Mouse (Mus musculus): Measurements from ENCODE around the gene Cep57l1. TPM values are rescaled to one million over a fixed set of nuclear protein-coding genes. Genes with fewer than 3 reads are reported as not detected.
A peak's percentile ranks its signal among the peaks of the same experiment; 100 is the strongest.

The Cep57l1 gene
- polyA plus RNA-seq, 1 experiment from 2014 or later = 6.3 TPM

DNA sequence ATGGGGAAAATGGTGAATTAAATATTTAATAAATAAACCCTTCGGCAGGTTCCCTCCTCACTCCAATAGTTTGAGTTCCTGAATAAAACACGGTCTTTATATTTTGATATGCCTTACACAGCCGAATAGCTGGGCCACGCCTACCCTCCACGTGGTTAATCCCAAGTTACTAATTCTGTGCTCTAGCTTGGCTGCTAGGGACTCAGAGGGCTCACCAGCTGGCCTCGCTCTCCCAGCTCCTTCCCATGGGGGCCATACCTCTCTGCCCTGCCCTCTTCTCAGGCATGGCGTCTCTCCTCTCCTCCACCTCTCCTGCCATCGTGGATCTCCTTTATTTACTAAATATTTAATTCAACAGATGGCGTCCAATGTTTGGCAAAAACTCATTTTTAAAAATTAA lies 83.5 kb downstream of the Cep57l1 start:
- ATAC-seq (no peak), DNase-seq (no peak)
- Histone ChIP-seq H3K4me3 (ENCODE audit: low read depth, low read length) (no peak overlapping the region), H3K36me3 (replicated peaks; ENCODE audit: insufficient read depth, low read length) (peaks cover 14% of the 10 kb centered on the region), H3K4me1 (ENCODE audit: insufficient read depth) (no peaks in the 10 kb centered on the region), H3K27ac (ENCODE audit: low read depth) (no peak overlapping the region), H3K4me2 (ENCODE audit: low read depth, low read length) (no peak overlapping the region), H3K27me3 (ENCODE audit: insufficient read depth, low read length) (no peaks in the 10 kb centered on the region), H3K9me3 (ENCODE audit: low read length) (peaks cover 4% of the 10 kb centered on the region; the same call in 1 of the 2 replicates), H3K9ac (replicated peaks) (no peak overlapping the region)
- 83% methylated on average over 9 of the region's 9 CpGs for WGBS (ENCODE audit: insufficient replicate concordance)
- TF ChIP-seq CTCF (IDR thresholded peaks at IDR 0.05; ENCODE audit: low read depth) = no peak
- no peak for TF ChIP-seq EP300 (IDR thresholded peaks at IDR 0.05; ENCODE audit: low read depth)

DNA sequence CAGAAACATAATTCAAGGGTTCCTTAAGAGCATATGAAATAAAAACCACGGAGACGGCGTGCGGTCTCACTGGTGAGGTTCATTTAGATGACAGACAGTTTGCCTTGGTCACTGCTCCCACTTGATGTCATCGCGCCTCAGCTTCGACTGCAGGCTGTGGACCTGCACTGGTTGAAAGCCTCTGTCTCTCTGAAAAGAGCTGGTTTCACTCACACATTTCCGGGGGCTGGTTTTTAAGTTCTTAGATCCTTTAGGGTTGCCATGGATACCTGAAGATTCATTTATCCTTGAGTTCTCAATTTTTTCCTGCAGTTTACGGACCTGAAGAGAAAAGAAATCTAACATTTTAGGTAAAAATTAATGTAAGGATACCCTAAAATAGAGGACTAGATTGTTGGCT lies 90.1 kb downstream of the Cep57l1 start:
- H3K9ac ChIP-seq (replicated peaks) = no peak overlapping the region
- no peaks in the 10 kb centered on the region for H3K9me3 ChIP-seq (ENCODE audit: low read length)
- no peak overlapping the region for H3K4me2 ChIP-seq (ENCODE audit: low read depth, low read length)
- ATAC-seq = no peak
- H3K36me3 ChIP-seq (replicated peaks; ENCODE audit: insufficient read depth, low read length) = peaks cover 3% of the 10 kb centered on the region; the same call in 1 of the 2 replicates
- 0 out of 2 replicates have a peak, but pooled peaks cover 3% of the 10 kb centered on the region for H3K4me1 ChIP-seq (ENCODE audit: insufficient read depth)
- DNase-seq = no peak
- H3K27me3 ChIP-seq (ENCODE audit: insufficient read depth, low read length) = no peaks in the 10 kb centered on the region
- 83% methylated on average over 9 of the region's 9 CpGs for WGBS (ENCODE audit: insufficient replicate concordance)
- H3K4me3 ChIP-seq (ENCODE audit: low read depth, low read length) = no peak overlapping the region
- TF ChIP-seq EP300 (IDR thresholded peaks at IDR 0.05; ENCODE audit: low read depth) (no peak), CTCF (IDR thresholded peaks at IDR 0.05; ENCODE audit: low read depth) (no peak)
- no peak overlapping the region for H3K27ac ChIP-seq (ENCODE audit: low read depth)

DNA sequence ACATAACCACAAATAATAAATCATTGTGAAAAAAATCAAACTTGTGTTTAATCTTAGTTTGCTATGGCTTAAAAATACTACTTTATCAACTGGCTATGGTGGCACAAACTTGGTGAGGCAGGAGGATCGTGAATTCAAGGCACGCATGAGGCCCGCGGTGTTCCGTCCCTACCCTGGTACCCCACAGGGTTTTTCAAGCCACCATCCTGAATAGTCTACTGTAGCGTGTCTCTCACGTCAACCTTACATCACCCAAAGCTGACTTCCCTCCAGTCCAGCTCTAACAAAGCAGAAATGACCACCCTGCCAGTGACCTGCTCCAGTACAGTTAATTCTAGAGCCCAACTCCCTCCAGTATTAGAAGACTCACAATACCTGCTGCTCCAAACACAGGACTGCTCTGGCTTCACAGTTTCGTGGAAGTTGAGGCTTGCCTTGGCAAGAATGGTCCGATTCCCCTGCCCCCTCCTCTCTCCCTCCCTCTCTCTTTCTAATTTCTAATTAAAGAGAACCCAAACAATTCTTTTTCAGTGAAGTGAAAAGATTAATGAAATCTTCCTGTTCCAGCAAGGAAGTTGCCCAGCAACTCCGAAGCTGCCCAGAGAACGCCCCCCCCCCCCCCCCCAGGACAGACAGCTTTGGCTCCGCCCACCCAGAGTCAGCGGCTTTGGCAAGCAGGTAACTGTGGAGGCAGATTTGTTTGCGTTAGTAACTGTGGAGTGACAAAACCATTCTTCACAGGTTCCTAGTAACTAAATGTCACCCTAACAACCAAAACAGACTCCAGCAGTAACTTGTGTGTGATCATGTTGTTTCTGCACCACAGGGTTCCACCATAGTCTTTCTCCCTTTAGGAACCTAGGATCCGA lies 93.4 kb downstream of the Cep57l1 start, which contains the start of gene Ccdc162:
Gene Ccdc162 (minus strand): TSS at position 606 of the 869 bp plus-strand sequence.
- Histone ChIP-seq H3K4me2 (ENCODE audit: low read depth, low read length) (no peak within 1 kb of the TSS), H3K9me3 (ENCODE audit: low read length) (no peaks in the 10 kb centered on the region), H3K4me3 (ENCODE audit: low read depth, low read length) (no peak within 1 kb of the TSS), H3K27me3 (ENCODE audit: insufficient read depth, low read length) (no peaks in the 10 kb centered on the region), H3K27ac (ENCODE audit: low read depth) (no peak within 1 kb of the TSS), H3K4me1 (ENCODE audit: insufficient read depth) (0 out of 2 replicates have a peak, but pooled peaks cover 3% of the 10 kb centered on the region), H3K36me3 (replicated peaks; ENCODE audit: insufficient read depth, low read length) (0 out of 2 replicates have a peak, but pooled peaks cover 1% of the 10 kb centered on the region), H3K9ac (replicated peaks) (no peak within 1 kb of the TSS)
- peak; percentile 49 for DNase-seq
- WGBS (ENCODE audit: insufficient replicate concordance) = 66% methylated on average over 15 of the region's 15 CpGs
- TF ChIP-seq CTCF (IDR thresholded peaks at IDR 0.05; ENCODE audit: low read depth) (no peak), EP300 (IDR thresholded peaks at IDR 0.05; ENCODE audit: low read depth) (no peak)
- ATAC-seq = no peak

- H3K4me1 ChIP-seq (ENCODE audit: insufficient read depth) = 0 out of 2 replicates have a peak, but pooled peaks cover 3% of the 10 kb centered on the region
- no peak overlapping the region for H3K4me2 ChIP-seq (ENCODE audit: low read depth, low read length)
- no peak overlapping the region for H3K9ac ChIP-seq (replicated peaks)
- DNase-seq (no peak), ATAC-seq (no peak)
- H3K9me3 ChIP-seq (ENCODE audit: low read length) = no peaks in the 10 kb centered on the region
- no peak overlapping the region for H3K27ac ChIP-seq (ENCODE audit: low read depth)
- no peaks in the 10 kb centered on the region for H3K27me3 ChIP-seq (ENCODE audit: insufficient read depth, low read length)
- H3K36me3 ChIP-seq (replicated peaks; ENCODE audit: insufficient read depth, low read length) = no peaks in the 10 kb centered on the region
- 91% methylated on average over 14 of the region's 14 CpGs for WGBS (ENCODE audit: insufficient replicate concordance)
- TF ChIP-seq CTCF (IDR thresholded peaks at IDR 0.05; ENCODE audit: low read depth) (no peak), EP300 (IDR thresholded peaks at IDR 0.05; ENCODE audit: low read depth) (no peak)
- H3K4me3 ChIP-seq (ENCODE audit: low read depth, low read length) = no peak overlapping the region
Measured at GRCm38 (mm10) chr10:41715557-41715956, 94.1 kb downstream of the Cep57l1 start.

DNA sequence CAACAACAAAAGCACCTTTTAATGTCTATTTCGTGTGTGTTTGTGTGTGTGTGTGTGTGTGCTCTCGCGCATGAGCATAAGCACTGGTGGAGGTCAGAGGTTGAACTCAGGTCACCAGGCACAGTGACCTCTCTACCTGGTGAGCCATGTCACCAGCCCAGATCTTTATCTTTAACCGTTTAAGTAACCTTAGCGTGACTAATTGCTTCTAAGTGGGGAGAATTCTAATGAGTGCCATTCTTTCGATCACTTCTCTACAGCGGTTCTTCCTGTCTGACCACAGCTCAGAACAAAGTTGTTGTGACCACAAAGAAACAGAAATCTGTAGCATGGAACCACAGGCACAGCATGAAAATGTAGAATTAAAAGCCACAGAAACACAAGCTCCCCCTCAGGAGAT lies 98.2 kb downstream of the Cep57l1 start:
- DNase-seq (no peak), ATAC-seq (no peak)
- TF ChIP-seq CTCF (IDR thresholded peaks at IDR 0.05; ENCODE audit: low read depth) (no peak), EP300 (IDR thresholded peaks at IDR 0.05; ENCODE audit: low read depth) (no peak)
- Histone ChIP-seq H3K9ac (replicated peaks) (no peak overlapping the region), H3K9me3 (ENCODE audit: low read length) (no peaks in the 10 kb centered on the region), H3K4me3 (ENCODE audit: low read depth, low read length) (no peak overlapping the region), H3K27me3 (ENCODE audit: insufficient read depth, low read length) (no peaks in the 10 kb centered on the region), H3K4me2 (ENCODE audit: low read depth, low read length) (no peak overlapping the region), H3K4me1 (ENCODE audit: insufficient read depth) (no peaks in the 10 kb centered on the region), H3K36me3 (replicated peaks; ENCODE audit: insufficient read depth, low read length) (no peaks in the 10 kb centered on the region), H3K27ac (ENCODE audit: low read depth) (no peak overlapping the region)
- WGBS (ENCODE audit: insufficient replicate concordance) = 47% methylated on average over 7 of the region's 7 CpGs

- Histone ChIP-seq H3K27me3 (ENCODE audit: insufficient read depth, low read length) (no peaks in the 10 kb centered on the region), H3K4me2 (ENCODE audit: low read depth, low read length) (no peak overlapping the region), H3K27ac (ENCODE audit: low read depth) (no peak overlapping the region), H3K36me3 (replicated peaks; ENCODE audit: insufficient read depth, low read length) (no peaks in the 10 kb centered on the region), H3K9ac (replicated peaks) (no peak overlapping the region), H3K4me1 (ENCODE audit: insufficient read depth) (no peaks in the 10 kb centered on the region), H3K9me3 (ENCODE audit: low read length) (no peaks in the 10 kb centered on the region), H3K4me3 (ENCODE audit: low read depth, low read length) (no peak overlapping the region)
- DNase-seq (no peak), ATAC-seq (no peak)
- 77% methylated on average over 8 of the region's 8 CpGs for WGBS (ENCODE audit: insufficient replicate concordance)
- TF ChIP-seq CTCF (IDR thresholded peaks at IDR 0.05; ENCODE audit: low read depth) = no peak
- no peak for TF ChIP-seq EP300 (IDR thresholded peaks at IDR 0.05; ENCODE audit: low read depth)
Measured at GRCm38 (mm10) chr10:41710773-41711172, 98.9 kb downstream of the Cep57l1 start.
